Mouse (Mus musculus): ENCODE measurements around the gene Fam81a. TPM values are rescaled to one million over a fixed set of nuclear protein-coding genes. Genes with fewer than 3 reads are reported as not detected.

Fam81a gene
- polyA plus RNA-seq, 1 experiment from 2014 or later = 2.4 TPM

DNA sequence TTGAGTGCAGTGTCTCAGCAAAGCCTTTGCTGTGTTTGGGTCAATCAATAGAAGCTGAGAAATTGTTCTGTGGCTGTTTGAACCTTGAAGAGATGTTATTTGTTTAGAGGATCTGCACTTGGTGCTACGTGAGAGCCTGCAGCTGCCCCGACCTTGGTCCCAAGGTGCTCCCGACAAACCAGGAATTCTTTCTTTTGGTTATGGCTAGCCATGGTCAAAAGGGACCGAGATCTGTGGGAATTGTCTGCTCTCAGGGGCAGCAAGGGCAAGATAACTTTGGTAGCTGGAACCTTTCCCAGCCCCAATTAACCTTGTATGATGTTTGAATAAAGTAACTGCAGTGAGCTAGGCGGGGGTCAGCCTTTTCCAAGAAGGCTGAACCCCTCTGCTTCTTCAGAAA is 34.2 kb downstream of the Fam81a start:
- H3K9ac ChIP-seq = no peak overlapping the region
- no peaks in the 10 kb centered on the region for H3K27me3 ChIP-seq (replicated peaks)
- H3K4me1 ChIP-seq = 0 out of 2 replicates have a peak, but pooled peaks cover 6% of the 10 kb centered on the region
- no peaks in the 10 kb centered on the region for H3K36me3 ChIP-seq
- ATAC-seq (ENCODE audit: low FRiP score, low read depth) = no peak
- H3K4me3 ChIP-seq = no peak overlapping the region
- H3K9me3 ChIP-seq = no peaks in the 10 kb centered on the region
- 82% methylated on average over 5 of the region's 5 CpGs for WGBS
- no peak overlapping the region for H3K4me2 ChIP-seq (replicated peaks)
- no peak overlapping the region for H3K27ac ChIP-seq

DNA sequence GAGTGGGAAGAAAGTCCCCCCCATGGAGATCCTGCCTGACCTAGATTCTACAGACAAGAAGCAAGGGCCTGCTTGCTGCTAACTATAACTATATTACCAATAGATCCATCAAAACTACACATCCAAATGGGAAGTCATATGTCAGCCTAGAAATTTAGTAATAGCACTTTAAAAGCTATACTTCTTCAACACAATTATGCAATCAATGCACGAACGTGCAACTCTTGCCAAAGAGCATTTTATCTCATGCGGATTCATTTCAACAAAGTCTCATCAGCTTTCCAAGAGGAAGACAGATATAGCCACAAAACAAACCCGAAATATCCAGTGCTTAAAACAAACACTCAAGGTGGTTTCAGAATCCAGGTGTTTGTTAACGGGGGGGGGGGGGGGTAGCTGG is 36.8 kb downstream of the Fam81a start:
- no peak for ATAC-seq (ENCODE audit: low FRiP score, low read depth)
- H3K36me3 ChIP-seq = no peaks in the 10 kb centered on the region
- H3K9ac ChIP-seq = no peak overlapping the region
- H3K27me3 ChIP-seq (replicated peaks) = no peaks in the 10 kb centered on the region
- no peak overlapping the region for H3K27ac ChIP-seq
- WGBS = 82% methylated on average over 5 of the region's 5 CpGs
- no peaks in the 10 kb centered on the region for H3K9me3 ChIP-seq
- H3K4me2 ChIP-seq (replicated peaks) = no peak overlapping the region
- H3K4me3 ChIP-seq = no peak overlapping the region
- H3K4me1 ChIP-seq = no peaks in the 10 kb centered on the region

DNA sequence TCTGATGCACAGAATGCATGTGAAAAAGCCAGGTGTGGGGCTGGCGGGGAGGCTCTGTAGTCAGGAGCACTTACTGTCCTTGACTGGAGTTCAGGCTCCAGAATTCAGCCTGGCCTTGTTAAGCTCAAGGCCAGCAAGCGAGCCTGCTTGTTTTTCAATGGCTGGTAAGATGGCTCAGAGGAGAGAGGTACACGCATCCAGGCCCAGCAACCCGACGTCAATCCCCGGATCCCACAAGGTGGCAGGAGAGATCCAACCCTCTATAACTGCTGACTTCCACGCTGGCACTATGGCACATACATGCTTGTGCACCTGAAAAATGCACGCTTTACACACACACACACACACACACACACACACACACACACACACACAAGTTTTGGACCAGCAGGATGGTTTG is 39.3 kb downstream of the Fam81a start:
- H3K4me1 ChIP-seq = no peaks in the 10 kb centered on the region
- no peaks in the 10 kb centered on the region for H3K27me3 ChIP-seq (replicated peaks)
- no peak overlapping the region for H3K4me2 ChIP-seq (replicated peaks)
- 55% methylated on average over 8 of the region's 8 CpGs for WGBS
- H3K9ac ChIP-seq = no peak overlapping the region
- H3K4me3 ChIP-seq = no peak overlapping the region
- H3K9me3 ChIP-seq = no peaks in the 10 kb centered on the region
- no peak overlapping the region for H3K27ac ChIP-seq
- no peaks in the 10 kb centered on the region for H3K36me3 ChIP-seq
- no peak for ATAC-seq (ENCODE audit: low FRiP score, low read depth)

DNA sequence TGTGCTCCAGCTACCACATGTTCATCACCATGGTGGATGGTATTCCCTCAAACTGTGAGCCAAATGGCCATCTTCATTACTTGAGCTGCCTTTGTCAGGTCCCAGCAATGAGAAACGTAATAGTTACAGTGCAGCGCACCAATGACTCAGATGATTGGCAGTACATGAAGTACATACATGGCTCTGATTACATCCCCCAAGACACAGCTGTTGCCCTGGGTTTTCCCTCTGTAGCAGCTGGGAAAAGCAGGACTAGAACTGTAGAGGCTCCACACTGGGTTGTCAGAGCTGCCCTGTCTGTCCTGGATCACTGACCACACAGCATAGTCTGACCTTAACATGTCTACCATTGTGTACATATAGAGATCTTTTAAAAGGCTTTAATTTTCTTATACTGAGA is 44.8 kb downstream of the Fam81a start:
- 0 out of 2 replicates have a peak, but pooled peaks cover 5% of the 10 kb centered on the region for H3K9me3 ChIP-seq
- no peak overlapping the region for H3K4me2 ChIP-seq (replicated peaks)
- H3K27ac ChIP-seq = no peak overlapping the region
- WGBS = 96% methylated on average over 2 of the region's 2 CpGs
- H3K9ac ChIP-seq = no peak overlapping the region
- no peaks in the 10 kb centered on the region for H3K27me3 ChIP-seq (replicated peaks)
- H3K4me1 ChIP-seq = no peaks in the 10 kb centered on the region
- no peak for ATAC-seq (ENCODE audit: low FRiP score, low read depth)
- no peak overlapping the region for H3K4me3 ChIP-seq
- no peaks in the 10 kb centered on the region for H3K36me3 ChIP-seq

DNA sequence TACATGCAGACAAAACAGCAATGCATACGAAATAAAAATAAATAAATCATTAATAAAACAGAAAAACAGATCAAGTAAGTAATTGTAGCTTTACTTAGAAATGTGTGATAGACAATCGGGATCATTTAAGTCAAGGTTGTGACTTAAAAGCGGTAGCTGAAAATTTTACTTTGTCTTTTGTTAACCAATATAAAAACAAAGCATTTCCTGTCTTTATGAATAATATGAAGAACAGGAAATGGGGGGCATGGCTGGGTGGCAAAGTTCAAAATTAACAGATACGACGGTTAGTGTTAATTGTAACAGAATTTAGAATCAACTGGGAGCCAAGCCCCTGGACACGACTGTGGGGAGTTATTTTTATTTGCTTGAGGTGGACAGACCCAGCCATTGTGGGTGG is 47.3 kb downstream of the Fam81a start:
- no peak overlapping the region for H3K4me2 ChIP-seq (replicated peaks)
- no peaks in the 10 kb centered on the region for H3K36me3 ChIP-seq
- H3K27me3 ChIP-seq (replicated peaks) = no peaks in the 10 kb centered on the region
- no peak for ATAC-seq (ENCODE audit: low FRiP score, low read depth)
- no peak overlapping the region for H3K4me3 ChIP-seq
- no peak overlapping the region for H3K27ac ChIP-seq
- no peak overlapping the region for H3K9ac ChIP-seq
- H3K4me1 ChIP-seq = no peaks in the 10 kb centered on the region
- WGBS = 73% methylated on average over 6 of the region's 6 CpGs
- 0 out of 2 replicates have a peak, but pooled peaks cover 5% of the 10 kb centered on the region for H3K9me3 ChIP-seq

DNA sequence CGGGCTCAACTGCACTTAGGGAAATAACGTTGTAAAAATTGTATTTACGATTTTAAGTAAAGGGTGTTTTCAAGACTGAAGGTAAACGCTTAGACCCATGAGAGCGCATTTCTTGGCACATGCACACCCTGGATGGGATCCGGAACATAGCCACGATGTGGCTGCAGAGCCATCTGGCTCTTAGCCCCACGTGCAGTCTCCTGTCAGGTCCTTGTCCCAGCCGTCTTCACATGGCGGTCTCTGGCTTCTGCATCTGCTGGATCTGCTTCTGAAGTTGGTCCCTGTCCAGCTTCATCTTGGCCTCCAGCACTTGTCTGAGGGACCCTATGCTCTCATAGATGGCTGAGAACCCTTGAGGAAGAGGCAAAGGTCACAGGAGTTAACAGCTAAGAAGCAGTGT is 51.8 kb downstream of the Fam81a start:
- Histone ChIP-seq H3K4me2 (replicated peaks) (no peak overlapping the region), H3K4me1 (no peaks in the 10 kb centered on the region), H3K27ac (no peak overlapping the region), H3K36me3 (no peaks in the 10 kb centered on the region), H3K27me3 (replicated peaks) (no peaks in the 10 kb centered on the region), H3K9me3 (no peaks in the 10 kb centered on the region), H3K4me3 (no peak overlapping the region), H3K9ac (no peak overlapping the region)
- no peak for ATAC-seq (ENCODE audit: low FRiP score, low read depth)
- 90% methylated on average over 10 of the region's 10 CpGs for WGBS

DNA sequence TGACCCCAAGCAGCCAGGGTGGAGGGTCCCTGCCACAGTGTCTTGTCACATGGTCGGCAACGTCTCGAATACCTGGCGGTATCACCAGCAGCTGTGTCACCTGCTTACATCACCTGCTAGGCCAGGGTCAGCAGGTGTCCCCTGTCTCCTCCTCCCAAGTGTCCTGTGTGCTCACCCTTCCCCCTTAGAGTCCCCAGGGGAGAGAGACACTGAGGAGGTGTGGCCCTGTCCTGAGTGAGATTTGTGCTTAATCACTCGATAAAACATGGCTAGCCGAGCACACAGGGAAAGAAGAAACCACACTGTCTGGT is 53.6 kb downstream of the Fam81a start:
- Histone ChIP-seq H3K4me3 (no peak overlapping the region), H3K4me1 (no peaks in the 10 kb centered on the region), H3K4me2 (replicated peaks) (no peak overlapping the region), H3K27me3 (replicated peaks) (no peaks in the 10 kb centered on the region), H3K9me3 (no peaks in the 10 kb centered on the region), H3K9ac (no peak overlapping the region), H3K36me3 (no peaks in the 10 kb centered on the region), H3K27ac (no peak overlapping the region)
- 79% methylated on average over 6 of the region's 6 CpGs for WGBS
- no peak for ATAC-seq (ENCODE audit: low FRiP score, low read depth)

DNA sequence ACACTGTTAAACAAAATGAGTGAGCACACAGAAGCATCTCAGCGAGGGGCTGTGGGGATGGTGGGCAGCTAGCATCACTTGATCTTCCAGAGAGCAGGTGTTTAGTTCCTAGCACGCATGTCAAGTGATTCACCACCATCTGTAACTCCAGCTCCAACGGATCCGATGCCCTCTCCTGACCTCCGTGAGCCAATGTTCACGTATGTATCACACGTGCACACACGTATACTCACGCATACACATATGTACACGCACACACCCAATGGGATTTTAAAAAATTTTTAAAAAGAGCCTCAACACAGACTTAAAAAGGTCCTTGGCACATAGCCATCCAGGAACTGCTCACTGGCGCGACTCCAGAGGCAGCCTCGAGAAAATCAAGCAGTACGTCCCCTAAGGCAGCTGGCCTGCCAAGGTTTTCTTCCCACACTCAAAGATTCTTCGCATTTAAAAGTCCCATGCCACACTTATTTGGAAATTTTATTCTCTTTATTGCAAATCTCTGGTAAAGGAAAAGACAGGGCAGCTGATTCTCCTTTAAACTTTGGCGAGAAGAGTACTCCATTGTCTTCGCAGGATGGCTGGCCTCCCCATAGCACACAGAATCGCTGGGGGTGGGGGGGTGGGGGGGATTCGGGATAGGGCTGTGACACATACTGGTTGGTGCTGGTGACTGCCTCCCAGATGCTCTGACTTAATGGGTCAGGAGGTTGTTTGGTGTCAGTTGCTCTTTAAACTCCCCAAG is 54.1 kb downstream of the Fam81a start:
- Histone ChIP-seq H3K4me2 (replicated peaks) (no peak overlapping the region), H3K4me3 (no peak overlapping the region), H3K27ac (no peak overlapping the region), H3K4me1 (no peaks in the 10 kb centered on the region), H3K27me3 (replicated peaks) (no peaks in the 10 kb centered on the region), H3K9me3 (no peaks in the 10 kb centered on the region), H3K9ac (no peak overlapping the region), H3K36me3 (no peaks in the 10 kb centered on the region)
- 78% methylated on average over 19 of the region's 19 CpGs for WGBS
- ATAC-seq (ENCODE audit: low FRiP score, low read depth) = no peak

DNA sequence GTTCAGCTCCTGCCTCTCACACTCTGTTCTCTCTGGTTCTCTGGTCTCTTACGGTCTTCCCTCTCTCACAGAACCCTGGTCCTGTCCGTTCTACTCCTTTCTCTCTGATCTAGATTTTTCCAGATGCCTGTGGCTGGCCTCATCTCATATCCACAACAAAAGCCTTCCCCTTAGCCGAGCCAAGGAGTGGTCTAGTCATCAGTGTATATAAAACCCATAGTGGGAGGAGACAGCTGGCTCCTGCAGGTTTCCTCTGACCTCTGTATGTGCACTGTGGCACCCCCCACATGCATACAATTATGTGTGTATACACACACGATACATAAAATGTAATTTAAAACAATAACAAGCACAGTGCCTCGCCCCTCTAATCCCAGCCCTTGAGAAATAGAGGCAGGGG is 55.0 kb downstream of the Fam81a start:
- 70% methylated on average over 5 of the region's 5 CpGs for WGBS
- Histone ChIP-seq H3K9ac (no peak overlapping the region), H3K27me3 (replicated peaks) (no peaks in the 10 kb centered on the region), H3K4me1 (no peaks in the 10 kb centered on the region), H3K4me2 (replicated peaks) (no peak overlapping the region), H3K27ac (no peak overlapping the region), H3K4me3 (no peak overlapping the region), H3K9me3 (no peaks in the 10 kb centered on the region), H3K36me3 (no peaks in the 10 kb centered on the region)
- no peak for ATAC-seq (ENCODE audit: low FRiP score, low read depth)

DNA sequence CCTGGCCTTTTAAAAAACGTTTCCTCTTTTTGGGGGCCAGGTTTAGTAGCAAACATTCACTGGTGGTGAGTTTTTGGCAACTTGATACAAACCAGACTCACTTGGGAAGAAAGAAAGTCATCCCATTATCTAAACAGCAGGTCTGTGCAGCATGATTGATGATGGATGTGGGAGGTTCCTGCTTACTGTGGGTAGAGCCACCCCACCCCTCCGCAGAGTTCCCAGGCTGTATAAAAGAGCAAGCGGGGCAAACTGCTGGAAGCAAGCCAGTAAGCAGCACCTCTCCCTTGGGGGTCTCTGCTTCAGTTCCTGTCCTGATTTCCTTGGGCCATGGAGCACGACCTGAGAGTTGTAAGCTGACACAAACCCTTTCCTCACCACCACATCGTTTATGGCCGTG is 56.3 kb downstream of the Fam81a start:
- Histone ChIP-seq H3K27me3 (replicated peaks) (no peaks in the 10 kb centered on the region), H3K4me2 (replicated peaks) (no peak overlapping the region), H3K9me3 (no peaks in the 10 kb centered on the region), H3K4me3 (no peak overlapping the region), H3K36me3 (no peaks in the 10 kb centered on the region), H3K27ac (no peak overlapping the region), H3K4me1 (no peaks in the 10 kb centered on the region), H3K9ac (no peak overlapping the region)
- ATAC-seq (ENCODE audit: low FRiP score, low read depth) = no peak
- WGBS = 41% methylated on average over 6 of the region's 6 CpGs

DNA sequence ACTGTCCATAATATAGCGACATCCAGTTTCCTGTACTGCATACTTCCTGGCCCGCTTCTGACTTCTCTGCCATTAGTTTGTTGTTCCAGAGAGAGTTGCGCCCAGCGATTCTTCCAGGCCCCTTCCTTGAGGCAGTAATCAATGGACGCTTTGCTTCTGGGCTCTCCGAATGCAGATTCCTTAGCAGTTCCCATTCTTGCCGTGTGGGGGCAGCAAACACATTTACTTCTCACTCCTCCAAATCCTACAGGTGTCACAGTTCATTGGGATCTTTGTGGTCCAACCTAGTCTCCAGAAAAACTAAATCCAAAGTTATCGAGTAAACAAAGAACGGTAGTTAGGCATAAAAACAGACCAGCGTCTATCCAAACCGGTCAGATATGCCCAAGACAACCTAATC is 58.3 kb downstream of the Fam81a start:
- WGBS = 63% methylated on average over 11 of the region's 11 CpGs
- no peak for ATAC-seq (ENCODE audit: low FRiP score, low read depth)
- no peak overlapping the region for H3K4me3 ChIP-seq
- no peak overlapping the region for H3K4me2 ChIP-seq (replicated peaks)
- no peaks in the 10 kb centered on the region for H3K27me3 ChIP-seq (replicated peaks)
- no peaks in the 10 kb centered on the region for H3K9me3 ChIP-seq
- no peaks in the 10 kb centered on the region for H3K36me3 ChIP-seq
- H3K4me1 ChIP-seq = no peaks in the 10 kb centered on the region
- no peak overlapping the region for H3K9ac ChIP-seq
- H3K27ac ChIP-seq = no peak overlapping the region

DNA sequence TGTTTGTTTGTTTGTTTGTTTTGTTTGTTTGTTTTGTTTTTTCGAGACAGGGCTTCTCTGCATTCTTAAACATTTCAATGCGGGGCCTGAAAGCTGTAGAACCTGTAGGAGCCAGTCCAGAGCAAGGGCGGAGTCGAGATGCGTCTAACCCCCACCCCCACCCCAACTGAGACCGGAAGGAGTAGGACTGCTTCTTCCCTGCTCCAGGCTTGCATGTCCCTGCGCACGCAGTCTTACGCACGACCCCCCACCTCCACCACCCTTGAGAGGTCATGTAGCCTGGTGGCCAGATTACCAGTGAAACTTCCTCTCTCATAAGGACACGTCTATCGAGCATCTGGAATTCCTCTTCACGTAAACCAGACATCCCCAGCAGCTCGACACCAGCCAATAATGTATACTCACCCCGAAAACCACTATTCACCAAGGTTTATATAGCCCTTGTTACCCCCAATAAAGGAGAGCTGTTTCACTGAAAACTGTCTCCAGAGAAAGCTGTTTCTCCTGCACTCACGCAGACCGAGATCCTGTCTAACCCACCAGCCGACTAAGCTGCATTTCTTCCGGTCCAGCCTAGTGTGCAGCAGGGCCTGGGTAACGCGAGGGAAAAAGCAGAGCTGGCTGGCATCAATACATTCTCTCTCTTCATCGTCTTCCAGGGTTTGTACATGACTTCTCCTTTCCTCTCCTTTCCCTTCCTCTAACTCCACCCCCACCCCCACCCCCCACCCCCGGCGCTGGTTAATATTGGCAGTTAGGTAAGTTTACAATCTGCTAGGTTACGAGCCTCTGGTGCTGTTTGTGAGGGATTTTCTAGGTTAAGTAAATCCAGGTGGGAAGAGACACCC is 59.8 kb downstream of the Fam81a start:
- 66% methylated on average over 25 of the region's 25 CpGs for WGBS

DNA sequence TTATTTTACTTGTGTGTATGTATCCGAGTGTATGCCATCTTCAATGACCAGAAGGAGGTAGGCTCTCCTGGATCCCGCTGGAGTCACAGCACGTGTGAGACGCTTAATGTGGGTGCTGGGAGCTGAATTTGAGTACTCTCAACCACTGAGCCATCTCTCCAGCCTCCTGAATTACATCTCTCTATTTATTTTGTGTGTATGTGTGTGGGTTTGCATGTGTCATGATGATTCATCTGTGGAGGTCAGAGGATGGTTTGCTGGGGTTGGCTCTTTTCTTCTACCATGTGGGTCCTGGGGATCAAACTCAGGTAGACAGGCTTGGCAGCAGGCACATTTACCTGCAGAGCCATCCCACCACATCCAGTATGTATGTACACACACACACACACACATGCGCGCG is 60.6 kb downstream of the Fam81a start:
- WGBS = 96% methylated on average over 7 of the region's 7 CpGs
- Histone ChIP-seq H3K9me3 (no peaks in the 10 kb centered on the region), H3K36me3 (no peaks in the 10 kb centered on the region), H3K4me1 (no peaks in the 10 kb centered on the region), H3K27me3 (replicated peaks) (no peaks in the 10 kb centered on the region), H3K4me2 (replicated peaks) (no peak overlapping the region), H3K27ac (no peak overlapping the region), H3K4me3 (no peak overlapping the region), H3K9ac (no peak overlapping the region)
- no peak for ATAC-seq (ENCODE audit: low FRiP score, low read depth)

More for the DNA sequence above, 59.8 kb downstream of the Fam81a start:
- no peaks in the 10 kb centered on the region for H3K4me1 ChIP-seq
- no peak overlapping the region for H3K4me2 ChIP-seq (replicated peaks)
- no peak overlapping the region for H3K27ac ChIP-seq
- H3K4me3 ChIP-seq = no peak overlapping the region
- ATAC-seq (ENCODE audit: low FRiP score, low read depth) = no peak
- H3K27me3 ChIP-seq (replicated peaks) = no peaks in the 10 kb centered on the region
- no peaks in the 10 kb centered on the region for H3K9me3 ChIP-seq
- no peaks in the 10 kb centered on the region for H3K36me3 ChIP-seq
- H3K9ac ChIP-seq = no peak overlapping the region
